Mouse (Mus musculus): ENCODE results near the gene Igfals. TPM values are rescaled to one million over a fixed set of nuclear protein-coding genes. Genes with fewer than 3 reads are reported as not detected.

The Igfals gene
- total and polyA plus RNA-seq, 3 experiments = 0.10 to 0.16 TPM; not detected in 1

DNA sequence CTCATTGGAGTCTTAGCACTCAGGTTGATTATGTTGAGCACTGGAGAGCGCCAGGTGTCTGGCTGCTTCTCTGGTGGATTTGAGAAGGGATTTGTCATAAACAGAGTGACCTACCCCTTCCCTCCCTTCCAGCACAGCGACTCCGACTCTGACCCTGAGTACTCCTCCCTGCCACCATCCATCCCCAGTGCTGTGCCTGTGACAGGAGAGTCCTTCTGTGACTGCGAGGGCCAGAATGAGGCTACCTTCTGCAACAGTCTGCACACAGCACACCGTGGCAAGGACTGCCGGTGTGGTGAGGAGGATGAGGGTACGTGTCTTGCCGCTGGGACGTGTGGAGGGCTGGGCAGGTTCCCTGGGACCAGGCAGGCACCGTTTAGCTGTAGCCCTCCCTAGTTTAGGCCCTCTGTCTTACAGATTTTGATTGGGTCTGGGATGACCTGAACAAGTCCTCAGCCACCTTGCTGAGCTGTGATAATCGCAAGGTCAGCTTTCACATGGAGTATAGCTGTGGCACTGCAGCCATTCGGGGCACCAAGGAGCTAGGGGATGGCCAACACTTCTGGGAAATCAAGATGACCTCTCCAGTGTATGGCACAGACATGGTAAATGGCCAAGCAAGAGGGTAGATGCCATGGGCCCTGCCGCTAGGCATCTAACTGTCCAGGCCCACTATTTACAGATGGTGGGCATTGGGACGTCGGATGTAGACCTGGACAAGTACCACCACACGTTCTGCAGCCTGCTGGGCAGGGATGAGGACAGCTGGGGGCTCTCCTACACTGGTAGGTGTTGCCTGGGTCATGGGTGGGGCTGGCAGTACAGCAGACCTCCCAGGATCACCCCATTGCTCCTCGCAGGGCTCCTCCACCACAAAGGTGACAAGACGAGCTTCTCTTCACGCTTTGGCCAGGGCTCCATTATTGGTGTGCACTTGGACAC lies 24.6 kb downstream of the Igfals start:
- H3K4me1 ChIP-seq (ENCODE audit: insufficient read depth, low read depth, low read length) = peaks cover 67% of the 10 kb centered on the region
- peak overlapping the region; percentile 4; the same call in 1 of the 2 replicates for H3K4me3 ChIP-seq (ENCODE audit: low read depth, low read length)
- no peak for TF ChIP-seq TAL1 (conservative IDR thresholded peaks at IDR 0.05; ENCODE audit: low read depth, low read length)
- TF ChIP-seq POLR2AphosphoS5 (IDR thresholded peaks at IDR 0.05; ENCODE audit: insufficient replicate concordance, low read depth, low read length) = no peak
- TF ChIP-seq GATA2 (IDR thresholded peaks at IDR 0.05; ENCODE audit: borderline replicate concordance, low read depth, low read length) = no peak
- TF ChIP-seq CTCF (IDR thresholded peaks at IDR 0.05; ENCODE audit: low read depth, low read length) = no peak
- TF ChIP-seq GATA1 (IDR thresholded peaks at IDR 0.05; ENCODE audit: borderline replicate concordance, low read length) = no peak
- no peak for DNase-seq (ENCODE audit: low spot score)
- peaks cover 68% of the 10 kb centered on the region for H3K36me3 ChIP-seq (replicated peaks)
- no peak for ATAC-seq (ENCODE audit: extremely low read depth, insufficient number of reproducible peaks, low FRiP score, poor library complexity, severe bottlenecking)
- no peaks in the 10 kb centered on the region for H3K9me3 ChIP-seq (replicated peaks)
- H3K27me3 ChIP-seq (ENCODE audit: insufficient read depth, low read length) = no peaks in the 10 kb centered on the region

DNA sequence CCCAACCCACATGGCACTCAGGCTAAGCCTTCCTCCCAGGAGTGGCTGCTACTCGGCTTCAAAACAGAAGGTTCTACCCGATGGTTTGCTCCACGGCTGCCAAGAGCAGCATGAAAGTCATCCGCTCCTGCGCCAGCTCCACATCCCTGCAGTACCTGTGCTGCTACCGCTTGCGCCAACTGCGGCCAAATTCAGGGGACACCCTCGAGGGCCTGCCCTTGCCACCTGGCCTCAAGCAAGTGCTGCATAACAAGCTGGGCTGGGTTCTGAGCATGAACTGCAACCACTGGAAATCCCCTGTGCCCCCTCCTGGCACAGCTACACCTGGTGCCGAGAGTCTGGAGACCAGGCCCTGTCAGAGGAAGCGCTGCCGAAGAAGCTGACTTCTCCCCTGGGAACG lies 25.5 kb downstream of the Igfals start:
- no peak for ATAC-seq (ENCODE audit: extremely low read depth, insufficient number of reproducible peaks, low FRiP score, poor library complexity, severe bottlenecking)
- Histone ChIP-seq H3K27me3 (ENCODE audit: insufficient read depth, low read length) (no peaks in the 10 kb centered on the region), H3K36me3 (replicated peaks) (peaks cover 74% of the 10 kb centered on the region), H3K4me3 (ENCODE audit: low read depth, low read length) (no peak overlapping the region; the same call in 1 of the 2 replicates), H3K4me1 (ENCODE audit: insufficient read depth, low read depth, low read length) (peaks cover 71% of the 10 kb centered on the region), H3K9me3 (replicated peaks) (no peaks in the 10 kb centered on the region)
- DNase-seq (ENCODE audit: low spot score) = no peak
- TF ChIP-seq TAL1 (conservative IDR thresholded peaks at IDR 0.05; ENCODE audit: low read depth, low read length) (no peak), GATA1 (IDR thresholded peaks at IDR 0.05; ENCODE audit: borderline replicate concordance, low read length) (no peak), POLR2AphosphoS5 (IDR thresholded peaks at IDR 0.05; ENCODE audit: insufficient replicate concordance, low read depth, low read length) (no peak), CTCF (IDR thresholded peaks at IDR 0.05; ENCODE audit: low read depth, low read length) (no peak), GATA2 (IDR thresholded peaks at IDR 0.05; ENCODE audit: borderline replicate concordance, low read depth, low read length) (no peak)

DNA sequence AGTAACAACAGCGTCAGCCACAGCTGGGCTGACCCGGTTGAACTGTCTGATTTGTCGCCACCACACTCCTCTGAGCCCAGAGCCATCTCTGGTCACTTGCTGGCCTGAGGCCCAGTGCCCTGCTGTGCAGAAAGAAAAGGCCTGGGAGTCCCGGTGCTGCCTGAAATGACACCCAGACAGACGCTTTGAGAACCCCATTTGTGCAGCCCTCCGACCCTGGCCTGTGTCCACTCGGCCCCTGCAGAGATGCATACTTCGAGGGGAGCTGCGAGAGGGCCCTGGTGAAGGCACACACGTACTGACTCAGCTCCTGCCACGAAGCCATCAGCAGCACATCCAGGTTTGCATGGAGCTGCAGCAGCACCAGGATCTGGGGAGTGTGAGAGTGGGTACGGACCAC lies 27.0 kb downstream of the Igfals start:
- ATAC-seq (ENCODE audit: extremely low read depth, insufficient number of reproducible peaks, low FRiP score, poor library complexity, severe bottlenecking) = no peak
- no peaks in the 10 kb centered on the region for H3K27me3 ChIP-seq (ENCODE audit: insufficient read depth, low read length)
- peaks cover 83% of the 10 kb centered on the region for H3K36me3 ChIP-seq (replicated peaks)
- no peaks in the 10 kb centered on the region for H3K9me3 ChIP-seq (replicated peaks)
- no peak for DNase-seq (ENCODE audit: low spot score)
- peak overlapping the region; percentile 45; the same call in 1 of the 2 replicates for H3K4me3 ChIP-seq (ENCODE audit: low read depth, low read length)
- H3K4me1 ChIP-seq (ENCODE audit: insufficient read depth, low read depth, low read length) = peaks cover 76% of the 10 kb centered on the region
- no peak for TF ChIP-seq GATA2 (IDR thresholded peaks at IDR 0.05; ENCODE audit: borderline replicate concordance, low read depth, low read length)

DNA sequence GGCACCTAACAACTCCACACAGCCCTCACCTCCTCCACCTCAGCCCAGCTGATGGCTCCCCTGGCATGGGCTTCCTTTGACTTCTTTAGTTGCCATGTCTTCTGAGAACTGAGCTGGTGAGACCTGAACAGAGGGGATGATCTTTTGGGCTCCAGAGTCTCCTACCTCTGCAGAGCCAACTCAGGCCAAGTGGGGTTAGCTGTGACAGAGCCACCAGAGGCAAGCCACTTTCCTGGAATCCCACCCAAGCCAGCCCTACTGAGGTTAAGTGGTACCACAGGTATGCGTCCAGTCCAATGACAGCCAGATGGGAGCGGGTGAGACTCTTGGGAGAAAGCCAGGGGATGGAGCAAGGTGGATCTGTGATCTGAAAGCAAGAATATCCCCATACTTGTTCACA lies 27.5 kb downstream of the Igfals start:
- peak overlapping the region; percentile 92; the same call in 1 of the 2 replicates for H3K4me3 ChIP-seq (ENCODE audit: low read depth, low read length)
- H3K27me3 ChIP-seq (ENCODE audit: insufficient read depth, low read length) = no peaks in the 10 kb centered on the region
- ATAC-seq (ENCODE audit: extremely low read depth, insufficient number of reproducible peaks, low FRiP score, poor library complexity, severe bottlenecking) (no peak), DNase-seq (ENCODE audit: low spot score) (no peak)
- H3K36me3 ChIP-seq (replicated peaks) = peaks cover 84% of the 10 kb centered on the region
- TF ChIP-seq GATA1 (IDR thresholded peaks at IDR 0.05; ENCODE audit: borderline replicate concordance, low read length) (no peak), CTCF (IDR thresholded peaks at IDR 0.05; ENCODE audit: low read depth, low read length) (no peak), POLR2AphosphoS5 (IDR thresholded peaks at IDR 0.05; ENCODE audit: insufficient replicate concordance, low read depth, low read length) (no peak), GATA2 (IDR thresholded peaks at IDR 0.05; ENCODE audit: borderline replicate concordance, low read depth, low read length) (no peak), TAL1 (conservative IDR thresholded peaks at IDR 0.05; ENCODE audit: low read depth, low read length) (no peak)
- H3K9me3 ChIP-seq (replicated peaks) = no peaks in the 10 kb centered on the region
- peaks cover 77% of the 10 kb centered on the region for H3K4me1 ChIP-seq (ENCODE audit: insufficient read depth, low read depth, low read length)

DNA sequence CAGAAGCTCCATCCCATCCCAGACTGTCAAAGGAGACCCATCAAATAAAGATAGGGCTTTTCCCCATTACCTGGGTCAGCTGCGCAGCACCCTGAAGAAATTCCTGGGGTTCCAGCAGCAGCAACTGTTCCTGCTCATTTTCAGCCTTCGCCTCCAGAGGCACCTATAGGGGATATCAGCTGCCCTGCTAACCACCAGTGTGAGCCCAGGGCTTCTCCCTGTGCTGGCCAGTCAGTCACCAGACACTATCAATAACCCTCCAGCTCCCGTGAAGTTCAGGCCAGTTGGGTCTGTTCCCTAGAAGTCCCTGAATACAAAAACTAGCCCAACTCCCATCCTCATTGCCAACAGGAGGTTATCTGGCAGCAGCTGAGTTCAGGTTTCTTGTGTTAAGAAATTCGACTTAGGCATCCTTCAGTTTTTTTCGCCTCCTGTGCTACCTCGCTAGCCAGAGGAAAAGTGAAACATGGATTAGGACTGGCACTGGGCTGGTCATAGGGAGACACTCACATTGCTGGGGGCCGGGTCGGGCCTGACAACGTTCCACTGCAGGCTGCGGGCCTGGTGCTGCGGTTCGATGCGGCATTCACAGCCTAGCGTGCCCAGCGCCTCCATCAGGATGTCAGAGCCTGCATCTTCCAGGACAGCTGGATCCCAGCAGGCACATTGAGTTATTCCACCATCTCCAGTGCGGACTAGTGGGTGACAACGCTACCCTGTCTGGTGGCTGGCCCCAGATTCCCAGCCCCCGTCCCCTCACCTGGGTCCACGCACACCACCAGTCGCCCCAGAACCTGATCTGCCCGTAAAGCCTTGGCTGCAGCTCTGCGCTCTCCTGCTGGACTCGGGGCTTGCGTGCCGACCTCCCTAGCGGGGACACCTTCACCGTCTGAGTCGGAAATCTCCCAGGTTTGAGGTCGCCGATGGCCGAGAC lies 28.5 kb downstream of the Igfals start:
- Histone ChIP-seq H3K4me1 (ENCODE audit: insufficient read depth, low read depth, low read length) (peaks cover 77% of the 10 kb centered on the region), H3K36me3 (replicated peaks) (peaks cover 86% of the 10 kb centered on the region)
- no peak for ATAC-seq (ENCODE audit: extremely low read depth, insufficient number of reproducible peaks, low FRiP score, poor library complexity, severe bottlenecking)

More for the DNA sequence above, 28.5 kb downstream of the Igfals start:
- Histone ChIP-seq H3K4me3 (ENCODE audit: low read depth, low read length) (peak overlapping the region; percentile 92), H3K9me3 (replicated peaks) (no peaks in the 10 kb centered on the region), H3K27me3 (ENCODE audit: insufficient read depth, low read length) (no peaks in the 10 kb centered on the region)
- no peak for DNase-seq (ENCODE audit: low spot score)
- TF ChIP-seq POLR2AphosphoS5 (IDR thresholded peaks at IDR 0.05; ENCODE audit: insufficient replicate concordance, low read depth, low read length) = no peak
- TF ChIP-seq TAL1 (conservative IDR thresholded peaks at IDR 0.05; ENCODE audit: low read depth, low read length) = no peak
- no peak for TF ChIP-seq GATA1 (IDR thresholded peaks at IDR 0.05; ENCODE audit: borderline replicate concordance, low read length)
- TF ChIP-seq CTCF (IDR thresholded peaks at IDR 0.05; ENCODE audit: low read depth, low read length) = no peak
- TF ChIP-seq GATA2 (IDR thresholded peaks at IDR 0.05; ENCODE audit: borderline replicate concordance, low read depth, low read length) = no peak

Measured in G1E (cell line).